Mouse (Mus musculus) myocyte (in vitro differentiated cells): ENCODE measurements around the gene Piga.

Source experiments
- E2F4 ChIP-seq: IDR thresholded peaks from one replicate; pipeline ENCODE4 v1.6.1; 2011; ENCODE audit warnings: mild to moderate bottlenecking, control low read depth, moderate library complexity; ENCODE audit not compliant: insufficient read depth
- MAX ChIP-seq: IDR thresholded peaks from one replicate; pipeline ENCODE4 v1.6.1; 2011; ENCODE audit warnings: low read depth, mild to moderate bottlenecking, control low read depth
- MYOD1 ChIP-seq, 3 experiments: IDR thresholded peaks; one replicate each; pipeline ENCODE4 v1.6.1; 2011; ENCODE audit warnings: control low read depth in 2 of 3, low read depth in 2 of 3, mild to moderate bottlenecking in 2 of 3, moderate library complexity in 1 of 3; ENCODE audit not compliant: insufficient read length in 2 of 3, control insufficient read depth in 1 of 3
- POLR2A ChIP-seq: IDR thresholded peaks from one replicate; pipeline ENCODE4 v1.6.1; 2011; ENCODE audit warnings: low read depth, mild to moderate bottlenecking, control low read depth, moderate library complexity; ENCODE audit not compliant: insufficient read length
- POLR2AphosphoS2 ChIP-seq: IDR thresholded peaks from one replicate; pipeline ENCODE4 v1.6.1; 2011; ENCODE audit warnings: low read depth, control low read depth; ENCODE audit not compliant: insufficient read length
- USF1 ChIP-seq: IDR thresholded peaks from one replicate; pipeline ENCODE4 v1.6.1; 2011; ENCODE audit warnings: low read depth, mild to moderate bottlenecking, control low read depth, moderate library complexity

DNA sequence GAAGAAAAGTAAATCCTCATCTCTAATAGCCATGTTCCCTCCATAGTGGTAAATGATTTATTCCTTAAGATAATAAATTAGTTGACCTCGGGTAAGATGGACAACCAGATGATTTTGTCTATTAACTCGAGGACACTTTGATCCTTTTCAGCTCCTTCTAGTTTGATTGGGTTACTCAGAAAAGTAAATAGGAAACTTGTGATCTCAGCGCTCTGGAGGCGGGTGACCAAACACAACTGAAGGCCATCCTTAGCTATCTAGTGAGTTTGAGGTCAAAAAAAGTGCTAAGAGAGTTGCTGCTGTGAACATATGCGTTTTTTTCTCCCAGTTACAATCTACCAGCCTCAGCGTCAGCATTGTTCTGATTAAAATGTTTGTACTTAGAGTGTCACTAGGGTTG lies 11.0 kb downstream of the Piga start:
- TF ChIP-seq POLR2A (no peak), USF1 (no peak), MYOD1 (IDR thresholded peaks at IDR 0.05; ENCODE audit: control insufficient read depth in 1 of 3, insufficient read length in 2 of 3, low read depth in 2 of 3) (no peak), MAX (no peak), E2F4 (no peak), POLR2AphosphoS2 (no peak)
